Mouse (Mus musculus) inflammation-experienced regulatory T-cells, adult 6 months (primary cell): ENCODE measurements around the gene Galk2. TPM values are rescaled to one million over a fixed set of nuclear protein-coding genes. Genes with fewer than 3 reads are reported as not detected.

ENCODE experiments used
- ATAC-seq: one replicate; pipeline ENCODE4 v1.8.0; 2017
- polyA plus RNA-seq, 3 experiments: library from polyadenylated mRNA; unstranded; fragments of 100-300 nt; shearing (Covaris generic); gene quantifications; one replicate each; pipeline ENCODE4 v1.2.1; 2017

The Galk2 gene
- polyA plus RNA-seq, 3 experiments from 2014 or later = 71.7 to 87.5 (median 71.8) TPM

DNA sequence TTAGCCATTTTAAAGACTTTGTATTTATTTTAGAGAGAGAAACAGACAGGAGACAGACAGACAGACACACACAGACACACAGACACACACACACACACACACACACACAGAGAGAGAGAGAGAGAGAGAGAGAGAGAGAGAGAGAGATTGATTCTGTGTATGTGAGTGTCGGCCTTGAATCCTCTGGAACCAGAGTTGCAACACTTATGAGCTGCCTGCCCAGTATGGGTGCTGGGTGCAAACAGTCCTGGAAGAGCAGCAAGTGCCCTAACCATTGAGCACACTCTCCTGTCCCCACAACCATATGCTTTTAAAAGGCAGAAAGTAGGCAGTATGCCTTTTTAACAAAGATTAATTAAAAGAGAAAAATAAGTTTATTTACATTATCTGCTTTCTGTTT, 109.9 kb downstream of the Galk2 start:
- ATAC-seq = no peak

DNA sequence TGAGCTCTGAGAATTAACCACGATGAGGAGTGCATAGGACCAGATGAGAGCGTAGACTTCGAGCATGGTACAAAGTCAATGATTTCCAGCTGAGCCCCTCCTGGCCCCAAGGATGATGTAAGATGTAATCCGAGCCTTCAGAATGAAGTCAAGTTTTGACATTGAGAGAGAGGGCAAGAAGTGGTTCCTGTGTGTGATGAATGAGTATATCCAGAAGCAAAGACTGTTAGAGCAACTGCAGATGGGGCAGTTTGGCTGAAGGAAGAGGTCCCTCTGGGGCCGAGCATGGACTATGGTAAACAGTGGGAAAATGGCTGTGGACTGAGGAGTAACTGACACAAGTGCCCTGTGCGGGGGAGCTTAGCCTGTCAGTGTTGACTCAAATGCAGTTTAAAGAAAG, 114.3 kb downstream of the Galk2 start:
- ATAC-seq = no peak

DNA sequence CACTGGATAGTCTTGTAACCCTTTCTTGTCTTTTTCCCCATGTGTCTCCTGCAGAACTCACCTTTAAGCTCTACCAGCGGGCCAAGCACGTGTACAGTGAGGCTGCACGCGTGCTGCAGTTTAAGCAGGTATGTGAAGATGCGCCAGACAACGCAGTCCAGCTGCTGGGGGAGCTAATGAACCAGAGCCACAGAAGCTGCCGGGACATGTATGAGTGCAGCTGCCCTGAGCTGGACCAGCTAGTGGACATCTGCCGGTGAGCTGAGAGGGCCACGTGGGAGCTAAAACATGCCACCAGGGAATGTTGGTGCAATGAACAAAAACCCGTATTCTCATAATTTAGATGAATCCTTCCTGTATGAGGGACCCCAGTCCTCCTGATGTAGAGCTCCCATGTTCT, 116.3 kb downstream of the Galk2 start:
- ATAC-seq = no peak

DNA sequence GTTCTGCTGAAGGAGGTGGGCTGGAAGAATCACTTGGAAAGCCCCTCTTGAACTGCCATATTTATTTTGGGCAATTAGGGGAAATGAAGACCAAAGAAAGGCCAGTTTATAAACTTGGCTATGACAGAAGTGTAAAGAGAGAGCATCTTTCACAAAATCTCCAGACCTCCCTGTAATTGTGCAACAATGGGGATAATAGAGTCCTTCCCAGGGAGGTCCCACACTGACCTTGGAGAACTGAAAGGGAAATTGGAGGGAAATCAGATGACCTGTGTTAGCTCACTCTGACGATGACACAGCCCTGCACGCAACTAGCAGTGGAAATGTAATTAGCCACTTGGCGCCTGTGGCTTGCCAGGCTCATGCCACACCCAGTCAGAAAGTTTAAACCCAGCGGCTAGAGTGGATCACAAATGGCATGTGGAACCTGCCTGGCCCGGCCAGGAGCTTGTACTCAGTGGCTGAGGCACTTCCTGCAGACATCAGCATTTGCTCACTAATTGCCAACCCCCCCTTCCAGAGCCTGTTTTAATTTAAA, 117.0 kb downstream of the Galk2 start:
- ATAC-seq = no peak

DNA sequence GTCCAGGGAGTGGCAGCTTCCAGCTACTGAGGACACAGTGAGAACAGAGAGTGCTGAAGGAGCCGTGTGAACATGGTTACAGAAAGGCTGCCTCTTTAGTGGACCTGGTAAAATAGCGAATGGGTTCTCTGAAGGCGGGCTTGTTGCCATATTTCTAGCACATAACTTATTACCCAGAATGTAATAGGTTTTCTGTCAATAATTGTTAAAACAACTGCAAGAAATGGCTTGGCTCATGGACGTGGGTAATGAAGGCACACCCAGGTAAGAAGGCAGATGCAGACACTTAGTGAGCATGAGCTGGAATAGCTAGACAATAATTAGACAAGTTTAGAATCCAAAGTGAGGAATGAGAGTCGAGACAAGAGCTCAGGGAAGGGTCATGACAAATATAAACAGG, 143.4 kb downstream of the Galk2 start:
- no peak for ATAC-seq

DNA sequence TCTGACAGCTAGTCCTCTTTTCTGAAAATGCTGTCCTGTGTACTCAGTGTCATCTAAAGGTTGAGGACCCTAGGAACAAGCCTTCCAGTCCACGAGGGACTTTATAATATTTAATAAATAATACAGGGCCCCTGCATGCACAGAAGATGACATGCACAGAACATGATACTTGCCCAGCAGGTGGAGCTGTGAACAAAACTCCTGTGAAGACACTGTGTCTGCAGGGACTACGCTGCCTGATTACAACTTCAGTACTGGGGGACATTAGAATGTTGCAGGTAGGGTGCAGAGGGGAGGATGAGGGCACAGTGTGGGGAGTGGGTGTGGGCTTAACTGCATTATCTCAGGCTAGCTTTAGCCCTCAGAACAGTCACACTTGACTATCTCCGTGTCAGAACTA, 147.2 kb downstream of the Galk2 start:
- ATAC-seq = no peak

DNA sequence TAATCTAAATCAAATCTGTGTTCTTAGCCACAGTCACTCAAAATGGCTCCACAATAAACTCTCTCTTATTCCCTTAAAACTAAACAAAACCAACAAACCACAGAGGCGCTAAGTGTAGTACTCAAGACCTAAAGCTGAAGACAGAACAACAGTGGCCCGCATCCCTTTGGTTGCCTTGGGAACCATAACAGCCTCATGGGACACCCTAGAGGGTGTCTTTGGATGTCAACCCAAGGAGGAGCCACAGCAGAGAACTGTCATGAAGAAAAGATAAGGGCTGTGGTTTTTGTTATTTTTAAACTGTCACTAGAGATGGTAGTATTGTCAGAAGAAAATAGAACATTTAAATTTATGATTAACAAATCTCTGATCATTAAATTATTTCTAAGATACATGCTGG, 147.8 kb downstream of the Galk2 start:
- no peak for ATAC-seq

DNA sequence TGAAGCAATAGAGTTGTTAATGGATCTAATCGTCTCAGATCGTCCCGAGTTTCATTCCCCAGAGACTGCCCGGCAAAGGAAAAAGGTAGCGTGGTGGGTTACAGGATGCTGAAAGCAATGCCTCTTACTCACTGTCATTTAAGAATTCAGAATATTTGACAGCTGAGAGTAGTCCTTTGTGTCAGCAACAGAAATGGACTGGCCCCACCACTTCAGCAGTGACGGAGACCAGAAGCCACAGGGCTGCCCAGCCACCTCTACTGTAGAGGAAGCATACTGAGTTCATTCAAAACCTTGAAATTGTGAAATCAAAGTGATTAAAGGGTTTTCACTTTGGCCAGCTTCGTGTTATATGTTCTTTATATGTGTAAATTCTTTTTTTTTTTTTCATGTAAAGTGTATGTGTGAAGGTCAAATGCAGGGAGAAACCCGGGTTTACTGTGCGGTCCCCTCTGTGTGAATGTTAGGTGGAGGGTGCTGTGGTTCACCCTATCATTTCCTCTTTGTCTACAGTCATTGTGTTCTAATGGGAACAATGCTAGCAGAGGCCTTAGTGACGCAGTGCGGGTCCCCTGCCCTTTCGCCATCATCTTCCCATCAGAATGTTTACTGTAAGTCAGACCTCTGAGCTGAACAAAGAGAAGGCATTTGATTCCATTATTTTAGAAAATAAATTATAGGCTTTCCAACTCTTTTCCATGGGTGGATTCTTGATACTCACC, 156.2 kb downstream of the Galk2 start:
- ATAC-seq = no peak

DNA sequence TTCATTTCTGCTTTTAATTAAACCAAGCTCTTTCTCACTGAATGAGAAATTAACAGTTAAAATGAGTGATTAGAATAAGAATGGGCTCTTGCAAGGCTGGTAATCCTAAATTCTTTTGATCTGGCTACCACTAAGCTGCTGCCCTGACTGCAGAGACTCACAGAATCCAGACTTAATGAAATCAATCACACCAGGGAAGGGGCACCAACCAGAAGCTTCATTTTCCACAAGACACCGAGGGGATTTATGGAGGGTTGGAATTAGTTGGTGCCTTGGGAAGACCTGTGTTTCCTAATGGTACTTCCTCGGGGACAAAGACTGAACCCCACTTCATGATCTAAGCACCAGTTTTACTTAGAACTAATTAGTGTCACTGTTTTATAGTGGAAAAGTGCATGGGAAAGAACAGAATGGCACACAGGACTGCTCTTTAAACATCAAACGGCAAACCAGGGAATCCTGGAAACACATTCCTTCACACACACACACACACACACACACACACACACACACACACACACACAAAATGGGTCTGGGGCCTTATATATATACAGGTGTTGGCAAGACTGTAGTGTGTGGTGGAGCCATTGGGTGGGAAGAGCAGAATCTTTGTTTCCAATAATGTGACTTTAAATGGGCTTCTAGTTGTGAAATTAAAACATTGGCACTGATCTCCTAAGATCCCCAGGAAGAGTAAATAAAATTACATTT, 157.0 kb downstream of the Galk2 start:
- no peak for ATAC-seq

DNA sequence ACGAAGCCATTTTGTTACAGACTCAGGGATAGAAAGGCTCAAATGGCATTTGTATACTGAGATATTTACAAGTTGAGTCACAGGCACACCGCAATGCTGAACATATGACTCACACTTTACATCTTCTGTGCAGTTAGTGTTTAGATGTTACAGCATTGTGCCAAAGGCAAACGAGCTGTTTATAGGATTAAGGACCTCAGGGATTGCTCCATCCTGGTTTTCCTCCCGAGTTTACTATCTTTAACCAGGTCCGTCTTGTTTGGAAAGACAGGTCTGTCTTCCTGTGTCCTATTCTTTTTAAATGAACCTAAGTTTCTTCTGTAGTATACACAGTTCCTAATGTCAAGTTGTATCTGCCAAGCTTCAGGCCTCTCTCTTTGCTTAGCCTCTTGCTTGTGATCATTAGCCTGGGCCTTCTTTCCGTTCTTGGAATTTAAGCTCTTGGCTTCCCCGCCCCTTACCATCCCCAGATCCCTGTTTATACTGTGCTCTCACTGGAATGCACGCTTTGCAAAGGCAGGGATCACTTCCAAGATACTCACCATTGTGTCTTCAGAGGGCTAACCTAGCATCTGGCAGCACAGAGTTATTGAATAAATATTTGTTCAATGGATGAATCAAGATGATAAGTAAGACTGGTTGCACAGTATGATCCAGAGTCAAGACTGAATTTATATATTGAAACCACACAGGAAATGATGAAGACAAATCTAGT, 172.4 kb downstream of the Galk2 start:
- ATAC-seq = no peak

DNA sequence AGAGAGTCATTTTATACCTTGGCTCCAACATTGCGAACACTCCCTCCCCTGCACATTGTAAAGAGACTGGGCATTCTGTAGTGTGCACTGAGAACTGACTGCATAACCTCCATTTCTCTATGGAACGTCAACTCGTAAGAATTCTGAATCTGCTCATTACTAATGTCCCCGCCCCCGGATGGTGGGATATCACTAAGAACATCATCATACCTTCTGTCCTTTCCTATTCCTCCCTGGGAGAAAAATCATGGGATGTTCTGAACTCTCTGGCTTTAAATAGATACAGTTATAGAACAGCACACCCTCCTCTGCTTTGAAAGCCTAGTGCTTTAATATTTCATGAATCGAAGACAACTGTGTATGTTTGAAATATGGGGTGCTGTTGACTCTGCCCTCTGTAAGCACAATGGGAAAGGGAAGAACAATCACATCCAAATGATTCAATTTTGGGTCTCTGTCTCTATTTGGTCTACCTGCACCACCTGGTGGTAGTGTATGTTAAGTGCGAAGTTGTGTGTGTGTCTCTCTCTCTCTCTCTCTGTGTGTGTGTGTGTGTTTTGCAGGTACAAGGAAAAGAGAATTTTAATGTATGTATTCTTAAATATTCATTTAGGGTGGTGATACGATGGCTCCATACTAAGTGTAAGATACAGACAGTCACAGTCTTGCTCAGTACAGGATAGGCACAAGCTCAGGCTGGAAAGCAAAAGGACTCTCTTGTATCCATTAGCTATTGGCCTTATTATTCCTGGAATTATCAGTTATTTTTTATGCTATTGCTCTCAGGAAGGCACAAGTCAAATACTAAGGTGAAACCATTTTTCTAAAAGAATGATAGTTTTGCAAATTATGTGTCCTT, 174.4 kb downstream of the Galk2 start:
- no peak for ATAC-seq

Other genes with a start within 250 kb of the Galk2 start
- gene Cep152, start 234.0 kb upstream of the Galk2 start, polyA plus RNA-seq = 1 to 10 TPM; 5.0 to 5.8 (median 5.8) TPM
- 1 to 10 TPM; 6.8 to 7.4 (median 6.8) TPM for gene Eid1, start 186.0 kb upstream of the Galk2 start, polyA plus RNA-seq
- gene Shc4, start 135.0 kb upstream of the Galk2 start, polyA plus RNA-seq = under 1 TPM in 1 of 3 experiments, not detected in 2; 0.19 TPM
- 10 to 100 TPM; 23.0 to 26.0 (median 24.1) TPM for gene Secisbp2l, start 76.2 kb upstream of the Galk2 start, polyA plus RNA-seq
- 100 to 1,000 TPM in 1 of 3 experiments, 10 to 100 TPM in 2; 80.3 to 114 (median 87.5) TPM for gene Cops2, start within 50 bp of the Galk2 start, polyA plus RNA-seq
- not detected for gene Fgf7, start 175.5 kb downstream of the Galk2 start, polyA plus RNA-seq